Mouse (Mus musculus) urinary bladder, adult 18-20 months (tissue): ENCODE measurements around the gene Scube2.

Experiments
- DNase-seq, 2 experiments: peaks; one replicate each; pipeline ENCODE4 v3.0.0; 2022; ENCODE audit warnings: low spot score in 2 of 2, mixed read lengths in 2 of 2

The Scube2 gene

GRCm38 (mm10) chr7:109852017-109852416, 13.5 kb downstream of the Scube2 start:
- no peak for DNase-seq

GRCm38 (mm10) chr7:109850531-109850930, 14.9 kb downstream of the Scube2 start:
- no peak for DNase-seq

GRCm38 (mm10) chr7:109849750-109850434, 15.6 kb downstream of the Scube2 start:
- DNase-seq, result no peak

- DNase-seq, result no peak
Measured at GRCm38 (mm10) chr7:109848867-109849733, 16.4 kb downstream of the Scube2 start.

- DNase-seq, result no peak
Measured at GRCm38 (mm10) chr7:109844100-109844499, 21.4 kb downstream of the Scube2 start.

GRCm38 (mm10) chr7:109841618-109842418, 23.7 kb downstream of the Scube2 start:
- no peak for DNase-seq

- DNase-seq, result no peak
Measured at GRCm38 (mm10) chr7:109841031-109841430, 24.4 kb downstream of the Scube2 start.

- DNase-seq, result no peak
Measured at GRCm38 (mm10) chr7:109838613-109839012, 26.9 kb downstream of the Scube2 start.

- no peak for DNase-seq
Measured at GRCm38 (mm10) chr7:109837651-109838050, 27.8 kb downstream of the Scube2 start.

GRCm38 (mm10) chr7:109834894-109835293, 30.6 kb downstream of the Scube2 start:
- DNase-seq, result no peak

GRCm38 (mm10) chr7:109831376-109831775, 34.1 kb downstream of the Scube2 start:
- no peak for DNase-seq

GRCm38 (mm10) chr7:109826911-109827310, 38.6 kb downstream of the Scube2 start:
- no peak for DNase-seq

GRCm38 (mm10) chr7:109825293-109825692, 40.2 kb downstream of the Scube2 start:
- no peak for DNase-seq

- DNase-seq, result no peak
Measured at GRCm38 (mm10) chr7:109818600-109818999, 46.9 kb downstream of the Scube2 start.

- no peak for DNase-seq
Measured at GRCm38 (mm10) chr7:109817954-109818353, 47.5 kb downstream of the Scube2 start.

- DNase-seq, result no peak
Measured at GRCm38 (mm10) chr7:109813330-109814140, 51.9 kb downstream of the Scube2 start.

- DNase-seq, result no peak
Measured at GRCm38 (mm10) chr7:109807616-109808485, 57.6 kb downstream of the Scube2 start.

GRCm38 (mm10) chr7:109804843-109805242, 60.6 kb downstream of the Scube2 start:
- DNase-seq, result no peak

- DNase-seq, result no peak
Measured at GRCm38 (mm10) chr7:109804355-109804754, 61.1 kb downstream of the Scube2 start.

GRCm38 (mm10) chr7:109803516-109803915, 62.0 kb downstream of the Scube2 start:
- DNase-seq, result no peak
